Comparison of ENCODE assay signal across 8 mouse cellular contexts in genomic region chr17:22081031-22081631, GRCm38 (mm10).
DNase-seq lines count a peak whose midpoint lies in the region; ATAC-seq lines count a peak whose summit lies in the region.

No protein-coding gene starts in this region.

- peak; percentile 27 for DNase-seq in CD4-positive helper T cell, adult 2 months (ENCODE audit: low read depth, low spot score)
- peak; percentile 73 for DNase-seq in cerebellum, adult 11-12 months
- peak; percentile 52 to 58 for DNase-seq in heart, postnatal 14 days
- DNase-seq in kidney, postnatal 4 days: peak; percentile 57 to 65
- DNase-seq in liver, embryonic 13.5 days: no peak
- DNase-seq in neural tube, embryonic 10.5 days (ENCODE audit: extremely low spot score, low spot score): peak; percentile 61

- peak overlapping the region; percentile 75 for H3K27ac ChIP-seq in forebrain, embryonic 16.5 days (ENCODE audit: low read length)
- no peak overlapping the region for H3K27ac ChIP-seq in liver, embryonic 13.5 days
- H3K27ac ChIP-seq in stomach, embryonic 16.5 days (ENCODE audit: low read length): no peak overlapping the region; the same call in 1 of the 2 replicates

- no peaks in the 10 kb centered on the region for H3K9me3 ChIP-seq in forebrain, embryonic 16.5 days (ENCODE audit: control insufficient read depth, low read length)
- H3K9me3 ChIP-seq in liver, embryonic 13.5 days (replicated peaks): no peaks in the 10 kb centered on the region
- H3K9me3 ChIP-seq in stomach, embryonic 16.5 days (replicated peaks; ENCODE audit: control insufficient read depth, low read length): no peaks in the 10 kb centered on the region

- no peaks in the 10 kb centered on the region for H3K27me3 ChIP-seq in forebrain, embryonic 16.5 days (replicated peaks; ENCODE audit: control insufficient read depth, insufficient read depth, low read length)
- peaks cover 7% of the 10 kb centered on the region for H3K27me3 ChIP-seq in liver, embryonic 13.5 days
- H3K27me3 ChIP-seq in stomach, embryonic 16.5 days (ENCODE audit: control insufficient read depth, insufficient read depth, low read length): no peaks in the 10 kb centered on the region

- H3K9ac ChIP-seq in forebrain, embryonic 16.5 days (replicated peaks; ENCODE audit: low read depth, low read length): peak overlapping the region; percentile 73
- H3K9ac ChIP-seq in liver, embryonic 13.5 days: peak overlapping the region; percentile 39
- H3K9ac ChIP-seq in stomach, embryonic 16.5 days (ENCODE audit: low read length): peak overlapping the region; percentile 84

- intact Hi-C loops in heart, postnatal 14 days (cut with DNase I): loop anchor here (5.0 kb wide), 1 partner anchor 331 kb away; no protein-coding TSS in a partner anchor

- no peaks in the 10 kb centered on the region for H3K36me3 ChIP-seq in forebrain, embryonic 16.5 days (ENCODE audit: control insufficient read depth, insufficient read depth)
- no peaks in the 10 kb centered on the region for H3K36me3 ChIP-seq in liver, embryonic 13.5 days
- H3K36me3 ChIP-seq in stomach, embryonic 16.5 days (ENCODE audit: control insufficient read depth, insufficient read depth, low read length): no peaks in the 10 kb centered on the region

- H3K4me3 ChIP-seq in forebrain, embryonic 16.5 days (replicated peaks; ENCODE audit: low read length): peak overlapping the region; percentile 63
- peak overlapping the region; percentile 56 for H3K4me3 ChIP-seq in liver, embryonic 13.5 days (replicated peaks)
- peak overlapping the region; percentile 68 for H3K4me3 ChIP-seq in stomach, embryonic 16.5 days (replicated peaks; ENCODE audit: low read length)

- H3K4me2 ChIP-seq in forebrain, embryonic 16.5 days (ENCODE audit: low read length): peak overlapping the region; percentile 59
- H3K4me2 ChIP-seq in liver, embryonic 13.5 days: peak overlapping the region; percentile 70
- H3K4me2 ChIP-seq in stomach, embryonic 16.5 days (ENCODE audit: low read depth, low read length): peak overlapping the region; percentile 73

- no peaks in the 10 kb centered on the region for H3K4me1 ChIP-seq in forebrain, embryonic 16.5 days (replicated peaks; ENCODE audit: control insufficient read depth, insufficient read depth, low read length)
- no peaks in the 10 kb centered on the region for H3K4me1 ChIP-seq in liver, embryonic 13.5 days (replicated peaks)
- no peaks in the 10 kb centered on the region for H3K4me1 ChIP-seq in stomach, embryonic 16.5 days (ENCODE audit: control insufficient read depth, insufficient read depth, low read length)

- ATAC-seq in forebrain, embryonic 16.5 days: peak; percentile 96
- 0 out of 2 replicates have a peak, but pooled peaks have one; percentile 34 for ATAC-seq in liver, embryonic 13.5 days (ENCODE audit: low read depth)
- peak; percentile 81 for ATAC-seq in stomach, embryonic 16.5 days (ENCODE audit: insufficient read depth, low FRiP score)

- 1% methylated on average over 57 of the region's 57 CpGs for WGBS in forebrain, embryonic 16.5 days
- 5% methylated on average over 57 of the region's 57 CpGs for WGBS in liver, embryonic 13.5 days (ENCODE audit: insufficient replicate concordance)
- WGBS in stomach, embryonic 16.5 days: 2% methylated on average over 57 of the region's 57 CpGs

Comparison
In these comparisons a context has a peak if more than half of its experiments do, and no peak if none do; other contexts are left out.
1. ATAC-seq: peak in every context shown above with its lines; median percentile 96 in forebrain, embryonic 16.5 days; 81 in stomach, embryonic 16.5 days; 34 in liver, embryonic 13.5 days.